Mouse (Mus musculus): Measurements from ENCODE around the gene Coq10b. TPM values are rescaled to one million over a fixed set of nuclear protein-coding genes. Genes with fewer than 3 reads are reported as not detected.

Coq10b gene
- polyA plus RNA-seq, 1 experiment from 2014 or later: 23.9 TPM

DNA sequence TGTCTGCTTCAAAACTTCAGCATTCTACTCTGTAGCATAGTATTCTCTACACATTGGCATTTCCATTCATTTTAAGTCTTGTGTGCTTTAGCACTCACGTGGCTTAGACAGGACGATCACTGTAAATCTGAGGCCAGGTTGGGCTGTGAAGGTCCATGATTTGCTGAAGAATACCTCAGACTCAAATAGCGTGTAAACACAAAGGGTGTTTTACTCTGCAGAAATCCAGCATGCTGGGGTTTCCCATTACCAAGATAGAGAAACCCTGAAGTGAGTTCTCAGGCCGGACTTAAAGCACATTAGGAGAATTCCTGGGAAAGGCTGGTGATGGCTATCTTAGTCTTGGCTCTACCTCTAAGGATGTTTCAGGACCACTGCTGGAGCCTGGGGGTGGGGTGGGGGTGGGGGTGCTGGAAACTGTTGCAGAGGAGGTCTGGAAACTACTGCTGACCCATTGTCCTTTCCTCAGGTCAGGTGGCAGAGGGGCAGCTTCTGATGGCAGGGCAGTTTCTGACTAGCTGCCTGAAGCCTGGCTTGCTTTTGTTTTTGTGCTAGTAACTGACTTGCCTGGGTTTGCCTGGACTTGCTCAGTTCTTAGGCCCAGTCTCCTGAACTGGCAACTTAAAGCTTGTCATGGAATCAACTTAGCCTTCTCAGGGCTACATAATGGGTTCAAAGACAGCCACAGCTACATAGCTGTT lies 56.6 kb downstream of the Coq10b start:
- no peak for ATAC-seq (replicated peaks; ENCODE audit: low FRiP score, low read depth)
- 79% methylated on average over 4 of the region's 4 CpGs for WGBS
- Histone ChIP-seq H3K9ac (ENCODE audit: low read depth, low read length) (no peak overlapping the region), H3K4me2 (ENCODE audit: low read length) (no peak overlapping the region), H3K27ac (no peak overlapping the region), H3K27me3 (ENCODE audit: insufficient read depth, low read length) (no peaks in the 10 kb centered on the region), H3K36me3 (ENCODE audit: insufficient read depth, low read length) (no peaks in the 10 kb centered on the region), H3K9me3 (replicated peaks; ENCODE audit: low read length) (no peaks in the 10 kb centered on the region), H3K4me1 (replicated peaks; ENCODE audit: insufficient read depth, low read length) (no peaks in the 10 kb centered on the region), H3K4me3 (replicated peaks; ENCODE audit: low read depth, low read length) (no peak overlapping the region)
- DNase-seq (ENCODE audit: low spot score): no peak
- TF ChIP-seq CTCF (IDR thresholded peaks at IDR 0.05; ENCODE audit: low read depth): no peak

Other genes with a start within 250 kb of the Coq10b start
- gene Ankrd44, start 126.4 kb upstream of the Coq10b start, polyA plus RNA-seq (2015; fragmentation: Nextera tagmentation; extraction: Ambion mirVana): 4.3 and 4.5 TPM in 2 replicates
- 271 and 294 TPM in 2 replicates for gene Sf3b1, start 25.3 kb upstream of the Coq10b start, polyA plus RNA-seq (2015; fragmentation: Nextera tagmentation; extraction: Ambion mirVana)
- gene Hspe1, start 35.4 kb downstream of the Coq10b start, polyA plus RNA-seq (2015; fragmentation: Nextera tagmentation; extraction: Ambion mirVana): 528 and 576 TPM in 2 replicates
- 315 and 358 TPM in 2 replicates for gene Hspd1, start 35.5 kb downstream of the Coq10b start, polyA plus RNA-seq (2015; fragmentation: Nextera tagmentation; extraction: Ambion mirVana)
- 122 TPM in 2 replicates for gene Mob4, start 78.5 kb downstream of the Coq10b start, polyA plus RNA-seq (2015; fragmentation: Nextera tagmentation; extraction: Ambion mirVana)
- gene Rftn2, start 174.0 kb downstream of the Coq10b start, polyA plus RNA-seq (2015; fragmentation: Nextera tagmentation; extraction: Ambion mirVana): 7.0 TPM in 2 replicates
- 1.8 and 2.0 TPM in 2 replicates for gene Mars2, start 184.4 kb downstream of the Coq10b start, polyA plus RNA-seq (2015; fragmentation: Nextera tagmentation; extraction: Ambion mirVana)